Mouse (Mus musculus) thymus, postnatal 14 days (tissue): ENCODE measurements at regions not wholly inside any gene's neighbourhood (a gene's known extent, or its start where the extent isn't known, plus 50 kb on each side); places are given as distances from the start of the nearest gene placed in this dataset.

Source experiments
- DNase-seq: peaks from one replicate; pipeline ENCODE4 v3.0.0; 2021

DNA sequence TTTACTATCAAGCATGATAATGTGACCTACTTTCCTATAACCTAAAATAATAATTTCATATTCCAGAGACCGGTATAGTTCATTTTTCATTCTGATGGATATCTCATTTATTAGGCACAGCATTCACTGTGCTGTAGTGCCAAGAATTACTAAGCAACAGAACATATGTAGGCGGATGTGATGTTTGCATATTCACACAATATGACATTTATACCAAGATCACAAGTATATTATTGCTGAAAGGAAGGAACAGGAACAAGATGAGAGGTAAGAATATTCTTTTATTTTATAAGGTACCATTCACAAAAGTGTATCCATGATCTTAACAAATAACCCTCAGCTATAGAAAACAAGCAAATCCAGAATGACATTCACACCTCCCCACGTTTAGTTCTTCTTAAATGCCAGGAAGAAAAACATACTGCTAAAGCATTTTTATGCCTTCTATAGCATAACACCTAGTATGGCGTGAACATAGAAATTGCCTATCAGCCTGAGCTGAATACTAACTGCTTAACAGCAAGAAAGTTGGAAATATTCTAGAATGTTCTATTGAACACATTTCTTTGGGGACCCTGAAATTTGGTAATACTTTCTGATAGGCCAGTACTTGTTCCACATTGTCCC, 1062.8 kb upstream of the Acvr2a start:
- DNase-seq, result no peak

DNA sequence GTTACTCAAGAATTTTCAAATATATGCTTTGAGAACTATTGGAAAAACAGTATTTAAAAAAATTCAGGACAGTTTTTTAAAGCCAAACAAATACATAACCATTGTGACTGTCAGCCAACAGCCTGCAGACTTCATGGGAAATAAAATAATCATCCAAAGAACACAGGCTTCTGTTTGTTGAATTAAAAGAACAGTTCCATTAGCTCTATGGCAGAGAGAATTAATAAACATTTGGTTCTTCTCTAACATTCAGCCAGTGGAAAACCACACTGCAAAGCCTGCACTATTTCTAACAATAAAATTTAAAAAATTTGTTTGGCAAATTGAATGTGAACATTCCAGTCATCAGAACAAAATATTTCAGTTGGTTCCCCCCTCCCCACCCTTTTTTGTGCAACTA, 1058.2 kb upstream of the Acvr2a start:
- DNase-seq, result no peak

GRCm38 (mm10) chr2:47756248-47756647, 1057.7 kb upstream of the Acvr2a start:
- no peak for DNase-seq

- no peak for DNase-seq
Measured at GRCm38 (mm10) chr2:47775766-47776165, 1038.1 kb upstream of the Acvr2a start.

DNA sequence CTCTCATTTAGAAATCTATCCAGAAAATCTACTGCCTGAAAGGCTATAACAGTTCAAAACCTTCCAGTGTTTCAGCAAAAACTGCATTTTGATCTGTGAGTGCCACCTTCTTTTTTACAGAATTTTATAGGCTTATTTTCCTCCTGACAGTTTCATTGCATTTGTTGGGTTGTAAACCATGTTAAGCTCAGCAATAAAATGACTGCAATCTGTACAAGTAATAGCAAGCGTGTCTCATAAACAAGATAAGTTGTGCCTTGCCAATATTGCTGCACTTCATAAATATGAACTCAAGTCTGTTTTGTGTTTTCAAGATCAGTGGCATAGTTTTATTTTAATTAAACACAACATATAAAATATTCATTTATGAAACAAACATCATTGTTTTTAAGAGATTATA, 1036.9 kb upstream of the Acvr2a start:
- DNase-seq, result no peak

GRCm38 (mm10) chr2:47785848-47786247, 1028.1 kb upstream of the Acvr2a start:
- DNase-seq, result peak; percentile 10

DNA sequence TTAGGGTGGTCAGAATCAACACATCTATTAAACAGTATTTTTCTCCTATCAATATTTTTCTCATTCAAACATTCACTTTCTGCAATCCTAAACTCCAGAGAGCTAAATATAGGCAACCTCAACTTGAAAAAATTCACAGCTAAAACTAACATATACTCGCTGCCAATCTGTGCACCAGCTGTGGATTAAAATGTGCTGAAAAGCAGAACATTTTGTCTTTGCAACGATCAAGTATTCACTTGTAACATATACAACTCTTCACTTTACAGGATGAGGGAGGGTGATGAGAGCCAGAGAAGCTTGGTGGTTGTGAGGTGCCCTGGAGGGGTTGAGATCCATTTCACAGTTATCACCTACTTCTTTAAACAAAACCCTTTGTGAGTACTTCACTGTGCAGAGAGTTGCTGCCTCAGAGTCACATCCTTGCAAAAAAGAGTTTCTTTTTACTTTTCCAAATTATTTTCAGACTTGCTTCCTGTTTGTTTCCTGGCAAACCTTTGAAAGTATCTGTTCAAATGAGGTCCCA, 991.1 kb upstream of the Acvr2a start:
- no peak for DNase-seq

- DNase-seq, result no peak
Measured at GRCm38 (mm10) chr2:47832493-47832892, 981.4 kb upstream of the Acvr2a start.

DNA sequence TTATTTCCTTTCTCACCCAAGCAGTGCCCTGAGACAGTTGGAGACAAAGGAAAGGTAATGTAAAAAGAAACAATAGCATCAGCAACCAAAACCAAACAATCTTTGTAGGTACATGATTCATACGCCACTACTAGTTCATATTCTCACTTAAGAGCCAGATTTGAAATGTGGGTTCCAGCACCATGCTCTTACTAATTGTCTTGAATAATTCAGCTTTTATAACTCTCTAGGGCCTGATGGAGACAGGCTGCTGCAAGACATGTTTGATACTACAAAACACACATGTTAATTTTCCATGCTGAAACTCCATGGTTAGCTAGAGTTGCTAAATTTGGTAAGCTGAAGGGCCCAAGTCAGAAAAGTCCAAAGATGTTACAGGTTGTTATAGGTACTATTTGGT, 980.4 kb upstream of the Acvr2a start:
- DNase-seq, result no peak

- DNase-seq, result no peak
Measured at GRCm38 (mm10) chr2:47834055-47834799, 979.7 kb upstream of the Acvr2a start.

DNA sequence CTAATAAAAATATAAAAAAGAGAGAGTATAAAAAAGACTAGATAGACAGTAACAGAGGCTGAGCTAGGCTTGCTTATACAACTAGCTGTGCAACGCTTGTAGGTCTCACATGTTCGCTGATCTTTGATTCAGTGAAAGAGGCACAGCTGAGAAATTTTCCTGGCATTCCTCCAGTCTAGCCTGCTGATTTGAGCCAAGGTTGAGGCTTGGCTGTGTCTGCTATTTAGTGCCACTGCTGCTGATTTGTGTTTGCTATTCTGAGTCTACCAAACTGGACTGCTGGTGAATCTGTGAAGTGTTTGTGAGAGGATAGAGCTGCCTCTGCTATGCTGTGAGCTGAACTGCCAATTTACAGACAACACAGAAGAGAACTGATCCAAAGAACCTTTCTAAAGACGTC, 956.7 kb upstream of the Acvr2a start:
- no peak for DNase-seq

- DNase-seq, result no peak
Measured at GRCm38 (mm10) chr2:47862446-47862845, 951.5 kb upstream of the Acvr2a start.

DNA sequence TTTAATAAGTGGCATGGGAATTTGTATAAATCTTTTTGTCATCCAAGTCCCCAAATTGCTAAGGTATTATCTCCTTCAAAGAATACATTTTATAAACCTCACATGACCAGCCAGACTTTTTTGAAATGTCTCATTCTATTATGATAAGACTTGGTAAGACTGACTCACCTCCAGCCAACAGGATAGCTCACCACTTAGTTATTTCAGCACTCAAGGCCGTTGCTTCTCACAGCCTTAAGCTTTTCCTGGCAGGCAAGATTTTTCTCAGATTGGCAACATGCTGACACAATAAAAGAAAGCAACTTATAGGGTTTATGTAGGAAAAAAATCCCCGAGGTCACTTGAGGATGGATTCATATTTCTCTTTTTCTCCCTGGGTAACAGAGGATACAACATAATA, 935.9 kb upstream of the Acvr2a start:
- no peak for DNase-seq

DNA sequence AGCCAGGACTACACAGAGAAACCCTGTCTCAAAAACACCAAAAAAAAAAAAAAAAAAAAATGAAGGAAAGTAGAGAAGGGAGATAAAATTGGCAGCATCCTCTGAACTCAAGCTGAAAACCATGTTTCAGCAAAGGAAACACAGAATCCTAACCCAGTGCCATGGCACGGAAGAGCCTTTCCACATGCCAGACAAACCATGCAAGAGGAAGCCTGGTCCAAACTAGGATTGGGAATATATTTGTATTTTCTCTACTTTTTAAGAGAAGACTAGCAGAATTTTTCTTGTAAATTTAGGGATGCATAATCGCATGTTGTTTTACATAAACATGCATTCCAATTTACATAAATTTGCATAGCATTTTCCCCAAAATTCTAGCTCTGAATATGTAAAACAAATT, 934.8 kb upstream of the Acvr2a start:
- no peak for DNase-seq

DNA sequence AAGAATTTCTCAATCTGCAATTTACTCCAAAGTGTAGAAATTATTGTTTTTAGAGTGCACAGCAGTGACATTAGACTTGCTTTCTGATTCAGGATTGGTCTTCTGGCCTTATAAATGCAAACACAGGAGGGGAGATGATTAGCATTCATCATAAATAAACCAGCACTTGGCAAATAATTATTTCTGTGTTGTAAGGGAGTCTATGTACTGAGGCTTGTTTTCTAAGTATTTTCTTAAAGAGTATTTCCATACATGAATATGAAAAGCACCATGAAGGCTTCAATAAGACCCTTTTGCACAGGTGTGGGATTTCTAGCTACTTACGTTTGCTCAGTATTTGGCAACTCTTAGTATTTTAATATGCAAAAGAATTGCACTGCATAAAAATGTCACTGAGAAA, 934.1 kb upstream of the Acvr2a start:
- no peak for DNase-seq

DNA sequence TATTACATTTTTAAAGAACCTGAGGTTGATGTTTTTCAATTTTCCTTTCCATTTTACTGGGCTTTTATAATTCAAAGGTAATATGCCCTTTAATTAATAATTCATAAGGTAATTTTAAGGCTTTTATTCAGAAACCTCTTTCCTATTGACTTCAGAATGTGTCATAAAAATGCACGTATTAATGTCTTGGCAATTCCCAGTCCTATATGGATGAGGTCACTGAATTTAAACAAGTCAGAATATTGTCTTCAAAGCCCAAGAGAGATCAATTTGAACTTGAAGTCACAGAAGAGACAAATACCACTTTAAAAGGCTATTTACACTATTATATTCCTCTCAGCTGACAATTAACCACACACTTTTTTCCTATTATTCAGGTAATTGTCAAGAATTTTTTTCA, 925.7 kb upstream of the Acvr2a start:
- no peak for DNase-seq

DNA sequence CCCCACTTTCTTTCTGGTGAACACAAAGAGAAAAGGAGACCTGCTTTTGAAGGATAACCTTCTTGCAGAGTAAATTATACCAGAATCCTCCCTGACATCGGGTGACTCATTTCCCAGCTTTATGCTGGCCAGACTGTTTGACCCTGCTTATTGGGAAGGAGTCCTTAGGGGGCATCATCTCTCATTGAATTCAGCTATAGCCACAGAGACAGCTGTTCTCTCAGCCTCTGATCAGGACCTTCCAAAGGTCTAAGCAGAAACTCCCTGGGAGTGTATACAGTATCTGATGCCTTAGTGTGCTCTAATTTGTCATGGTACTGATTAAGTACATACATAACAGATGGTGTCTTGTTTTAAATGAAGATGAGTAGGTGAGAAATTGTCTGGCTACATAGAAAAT, 922.5 kb upstream of the Acvr2a start:
- no peak for DNase-seq

DNA sequence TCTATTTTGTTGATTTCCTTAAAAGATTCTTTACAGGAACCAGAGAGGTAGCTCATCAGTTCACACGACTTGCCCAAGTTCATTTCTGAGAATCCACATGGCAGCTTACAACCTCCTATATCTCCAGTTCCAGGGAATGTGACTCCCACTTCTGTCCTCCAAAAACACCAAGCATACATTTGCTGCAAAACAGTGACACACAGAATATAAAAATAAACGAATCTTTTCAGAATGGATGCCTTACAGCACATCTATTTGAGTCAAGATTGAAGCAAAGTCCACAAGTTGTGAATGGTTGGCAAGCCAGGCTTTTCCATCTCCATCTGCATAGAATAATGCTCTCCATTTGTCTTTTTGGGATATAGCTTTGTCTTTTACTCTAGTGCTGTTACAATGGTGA, 921.0 kb upstream of the Acvr2a start:
- DNase-seq, result no peak

- no peak for DNase-seq
Measured at GRCm38 (mm10) chr2:47894806-47895205, 919.1 kb upstream of the Acvr2a start.

GRCm38 (mm10) chr2:47914270-47914669, 899.6 kb upstream of the Acvr2a start:
- DNase-seq, result no peak

DNA sequence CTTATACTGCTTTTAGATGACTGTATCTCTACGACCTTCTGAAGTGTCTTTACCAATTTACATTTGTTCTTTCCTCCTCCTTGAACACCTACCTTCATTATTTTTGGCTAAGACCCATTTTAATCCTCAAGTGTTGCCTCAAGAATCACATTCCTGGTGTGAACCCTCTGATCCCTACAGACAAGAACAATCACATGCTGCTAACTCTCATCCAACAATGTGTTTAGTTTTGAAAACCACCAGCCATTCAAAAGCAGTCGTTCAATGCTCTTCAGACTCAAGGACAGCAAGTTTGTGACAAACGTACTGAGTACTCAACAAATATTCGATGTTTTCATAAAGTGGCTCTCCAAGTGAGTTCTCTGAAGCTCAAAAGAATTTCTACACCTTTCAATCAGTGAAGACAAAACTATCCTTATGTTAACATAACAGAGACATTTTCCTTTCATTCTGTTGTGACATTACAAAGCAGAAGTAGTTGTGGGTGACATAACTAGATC, 898.9 kb upstream of the Acvr2a start:
- DNase-seq, result no peak

GRCm38 (mm10) chr2:47922965-47923364, 890.9 kb upstream of the Acvr2a start:
- no peak for DNase-seq

DNA sequence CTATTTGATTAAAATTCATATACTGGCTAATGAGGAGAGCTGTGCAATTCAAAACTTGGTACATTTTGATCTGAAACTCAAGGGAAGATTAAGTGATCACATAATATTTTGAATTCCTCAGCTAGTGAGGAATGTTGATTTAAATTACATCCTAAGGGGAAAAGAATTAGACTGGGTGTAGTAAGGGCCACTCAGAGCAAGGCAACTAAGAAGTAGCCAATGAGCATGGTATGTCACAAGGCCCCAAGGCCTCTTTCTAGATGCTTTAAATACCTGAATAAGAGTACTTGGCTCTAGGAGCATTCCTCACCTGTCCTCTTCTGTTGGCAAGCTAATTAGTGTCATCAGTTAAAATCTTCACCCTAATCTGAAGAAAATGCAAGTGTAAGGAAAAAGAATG, 887.3 kb upstream of the Acvr2a start:
- no peak for DNase-seq

DNA sequence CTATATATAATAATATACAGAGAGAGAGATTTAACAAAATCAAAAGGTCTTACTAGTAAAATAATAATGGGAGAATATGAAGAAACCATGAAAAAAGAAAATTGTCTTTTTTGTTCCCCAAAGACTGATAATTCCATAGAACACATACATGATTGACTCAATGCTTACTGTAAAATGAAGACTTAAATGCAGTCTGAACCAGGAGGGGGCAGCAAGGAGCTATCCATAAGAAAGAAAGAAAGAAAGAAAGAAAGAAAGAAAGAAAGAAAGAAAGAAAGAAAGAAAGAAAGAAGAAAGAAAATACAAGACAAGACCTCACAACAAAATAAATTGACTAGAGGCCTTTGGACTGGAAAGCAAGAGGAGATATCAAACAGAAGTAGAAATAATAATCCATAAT, 868.8 kb upstream of the Acvr2a start:
- peak; percentile 4 for DNase-seq

GRCm38 (mm10) chr2:47991132-47991531, 822.8 kb upstream of the Acvr2a start:
- DNase-seq, result no peak
